Mouse (Mus musculus) MEL (cell line): Measurements from ENCODE around the gene Rad9b. TPM values are rescaled to one million over a fixed set of nuclear protein-coding genes. Genes with fewer than 3 reads are reported as not detected.

ENCODE experiments used
- DNase-seq: peaks from one replicate; pipeline ENCODE4 v3.0.0; 2011; ENCODE audit warnings: low read depth, low spot score
- H3K27ac ChIP-seq: 2 replicates; pipeline ENCODE4 v1.5.1; 2012; ENCODE audit warnings: low read depth, mild to moderate bottlenecking, control low read depth, low read length, moderate library complexity; ENCODE audit not compliant: control insufficient read depth
- H3K27me3 ChIP-seq, 2 experiments: fragments of 150-350 bp in 1 of 2; sonication (generic) in 1 of 2; 2 replicates each; pipeline ENCODE4 v1.6.1; 2012; ENCODE audit warnings: low read length in 2 of 2, mild to moderate bottlenecking in 2 of 2, improper control_type of control experiment in 1 of 2, moderate library complexity in 1 of 2; ENCODE audit not compliant: insufficient read depth in 2 of 2, control insufficient read depth in 1 of 2
- H3K36me3 ChIP-seq, 2 experiments: 2 replicates each; pipeline ENCODE4 v1.6.1; 2012 to 2014; ENCODE audit warnings: low read length in 2 of 2, improper control_type of control experiment in 1 of 2, inconsistent platforms in 1 of 2, mild to moderate bottlenecking in 1 of 2; ENCODE audit not compliant: insufficient read depth in 2 of 2, control insufficient read depth in 1 of 2
- H3K4me1 ChIP-seq, 2 experiments: fragments of 150-350 bp in 1 of 2; sonication (generic) in 1 of 2; 2 replicates each; pipeline ENCODE4 v1.6.1; 2012; ENCODE audit warnings: low read length in 2 of 2, improper control_type of control experiment in 1 of 2, mild to moderate bottlenecking in 1 of 2; ENCODE audit not compliant: insufficient read depth in 2 of 2, control insufficient read depth in 1 of 2
- H3K4me3 ChIP-seq, 2 experiments: fragments of 150-350 bp in 1 of 2; sonication (generic) in 1 of 2; 2 replicates each; pipeline ENCODE4 v1.5.1; 2012; ENCODE audit warnings: low read depth in 2 of 2, low read length in 2 of 2, mild to moderate bottlenecking in 2 of 2, moderate library complexity in 2 of 2, control low read depth in 1 of 2, improper control_type of control experiment in 1 of 2; ENCODE audit not compliant: control insufficient read depth in 1 of 2, insufficient read depth in 1 of 2
- H3K79me2 ChIP-seq: 2 replicates; pipeline ENCODE4 v1.6.1; 2012; ENCODE audit warnings: mild to moderate bottlenecking, low read length, moderate library complexity; ENCODE audit not compliant: control insufficient read depth, poor library complexity, insufficient read depth
- H3K9ac ChIP-seq: 2 replicates; pipeline ENCODE4 v1.6.1; 2012; ENCODE audit warnings: low read depth, mild to moderate bottlenecking, control low read depth, low read length, moderate library complexity; ENCODE audit not compliant: control insufficient read depth, poor library complexity, severe bottlenecking
- H3K9me3 ChIP-seq: fragments of 150-350 bp; sonication (generic); replicated peaks from 2 replicates; pipeline ENCODE4 v1.6.1; 2012; ENCODE audit warnings: mild to moderate bottlenecking, low read length, improper control_type of control experiment, moderate library complexity; ENCODE audit not compliant: insufficient read depth
- BHLHE40 ChIP-seq: IDR thresholded peaks from 2 replicates; pipeline ENCODE4 v1.6.1; 2012; ENCODE audit warnings: low read depth, mild to moderate bottlenecking, inconsistent platforms, low read length, improper control_type of control experiment, borderline replicate concordance
- CHD1 ChIP-seq: IDR thresholded peaks from 2 replicates; pipeline ENCODE4 v1.6.1; 2012; ENCODE audit warnings: low read depth, mild to moderate bottlenecking, inconsistent platforms, low read length, improper control_type of control experiment
- CHD2 ChIP-seq: IDR thresholded peaks from 2 replicates; pipeline ENCODE4 v1.6.1; 2011; ENCODE audit warnings: low read length, improper control_type of control experiment
- CTCF ChIP-seq, 3 experiments: IDR thresholded peaks in 2 of 3; conservative IDR thresholded peaks in 1 of 3; 2 replicates each; pipeline ENCODE4 v1.5.1; 2011 to 2012; ENCODE audit warnings: low read length in 3 of 3, low read depth in 2 of 3, mild to moderate bottlenecking in 2 of 3, improper control_type of control experiment in 1 of 3, inconsistent platforms in 1 of 3, mixed read lengths in 1 of 3, moderate library complexity in 1 of 3; ENCODE audit not compliant: control insufficient read depth in 1 of 3, insufficient read depth in 1 of 3, poor library complexity in 1 of 3, severe bottlenecking in 1 of 3
- ELF1 ChIP-seq: IDR thresholded peaks from 2 replicates; pipeline ENCODE4 v1.6.1; 2014; ENCODE audit warnings: low read depth, mild to moderate bottlenecking, inconsistent platforms, low read length, improper control_type of control experiment, moderate library complexity
- EP300 ChIP-seq, 2 experiments: IDR thresholded peaks; 2 replicates each; pipeline ENCODE4 v1.6.1; 2011; ENCODE audit warnings: improper control_type of control experiment in 2 of 2, low read length in 2 of 2, low read depth in 1 of 2, mild to moderate bottlenecking in 1 of 2
- ETS1 ChIP-seq: IDR thresholded peaks from 2 replicates; pipeline ENCODE4 v1.6.1; 2012; ENCODE audit warnings: low read depth, mild to moderate bottlenecking, inconsistent platforms, low read length, improper control_type of control experiment, moderate library complexity
- GATA1 ChIP-seq: IDR thresholded peaks from 2 replicates; pipeline ENCODE4 v1.6.1; 2011; ENCODE audit warnings: low read depth, low read length, improper control_type of control experiment
- JUND ChIP-seq: IDR thresholded peaks from 2 replicates; pipeline ENCODE4 v1.6.1; 2011; ENCODE audit warnings: low read depth, mild to moderate bottlenecking, improper control_type of control experiment, low read length
- KAT2A ChIP-seq: conservative IDR thresholded peaks from 2 replicates; pipeline ENCODE4 v1.6.1; 2012; ENCODE audit warnings: low read depth, low read length, improper control_type of control experiment, inconsistent platforms
- MAFK ChIP-seq: IDR thresholded peaks from 2 replicates; pipeline ENCODE4 v1.6.1; 2011; ENCODE audit warnings: low read depth, mild to moderate bottlenecking, low read length, improper control_type of control experiment, borderline replicate concordance
- MAX ChIP-seq: IDR thresholded peaks from 2 replicates; pipeline ENCODE4 v1.6.1; 2011; ENCODE audit warnings: low read length, improper control_type of control experiment
- MAZ ChIP-seq: IDR thresholded peaks from 2 replicates; pipeline ENCODE4 v1.6.1; 2012; ENCODE audit warnings: low read depth, mild to moderate bottlenecking, inconsistent platforms, low read length, improper control_type of control experiment
- MEF2A ChIP-seq: IDR thresholded peaks from 2 replicates; pipeline ENCODE4 v1.6.1; 2014; ENCODE audit warnings: low read depth, mild to moderate bottlenecking, inconsistent platforms, low read length, improper control_type of control experiment; ENCODE audit not compliant: poor library complexity, insufficient replicate concordance, severe bottlenecking; ENCODE audit errors: extremely low read depth
- MXI1 ChIP-seq: IDR thresholded peaks from 2 replicates; pipeline ENCODE4 v1.6.1; 2011; ENCODE audit warnings: mild to moderate bottlenecking, low read depth, low read length, improper control_type of control experiment
- MYC ChIP-seq: IDR thresholded peaks from 2 replicates; pipeline ENCODE4 v1.6.1; 2011; ENCODE audit warnings: low read depth, mild to moderate bottlenecking, low read length, improper control_type of control experiment, moderate library complexity
- NELFE ChIP-seq: IDR thresholded peaks from 2 replicates; pipeline ENCODE4 v1.6.1; 2011; ENCODE audit warnings: low read depth, low read length, improper control_type of control experiment
- POLR2A ChIP-seq, 2 experiments: IDR thresholded peaks; 2 replicates each; pipeline ENCODE4 v1.6.1; 2011 to 2012; ENCODE audit warnings: low read length in 2 of 2, mild to moderate bottlenecking in 2 of 2, control low read depth in 1 of 2, improper control_type of control experiment in 1 of 2, low read depth in 1 of 2, moderate library complexity in 1 of 2; ENCODE audit not compliant: control insufficient read depth in 1 of 2, insufficient read depth in 1 of 2, poor library complexity in 1 of 2
- POLR2AphosphoS2 ChIP-seq: IDR thresholded peaks from 2 replicates; pipeline ENCODE4 v1.6.1; 2011; ENCODE audit warnings: low read length, improper control_type of control experiment
- RAD21 ChIP-seq: IDR thresholded peaks from 2 replicates; pipeline ENCODE4 v1.6.1; 2011; ENCODE audit warnings: mild to moderate bottlenecking, low read depth, low read length, improper control_type of control experiment
- RCOR1 ChIP-seq: IDR thresholded peaks from 2 replicates; pipeline ENCODE4 v1.6.1; 2012; ENCODE audit warnings: low read depth, mild to moderate bottlenecking, inconsistent platforms, low read length, improper control_type of control experiment
- SIN3A ChIP-seq: IDR thresholded peaks from 2 replicates; pipeline ENCODE4 v1.6.1; 2012; ENCODE audit warnings: low read length, improper control_type of control experiment, inconsistent platforms
- SMC3 ChIP-seq: IDR thresholded peaks from 2 replicates; pipeline ENCODE4 v1.6.1; 2011; ENCODE audit warnings: low read depth, low read length, improper control_type of control experiment
- TBP ChIP-seq: IDR thresholded peaks from 2 replicates; pipeline ENCODE4 v1.8.0; 2011; ENCODE audit warnings: low read depth, low read length, improper control_type of control experiment
- TCF12 ChIP-seq: IDR thresholded peaks from 2 replicates; pipeline ENCODE4 v1.6.1; 2014; ENCODE audit warnings: low read depth, mild to moderate bottlenecking, inconsistent platforms, low read length, improper control_type of control experiment, moderate library complexity
- UBTF ChIP-seq: IDR thresholded peaks from 2 replicates; pipeline ENCODE4 v1.6.1; 2012; ENCODE audit warnings: low read depth, mild to moderate bottlenecking, inconsistent platforms, low read length, improper control_type of control experiment, moderate library complexity, borderline replicate concordance; ENCODE audit not compliant: insufficient read depth
- USF1 ChIP-seq: IDR thresholded peaks from 2 replicates; pipeline ENCODE4 v1.6.1; 2014; ENCODE audit warnings: low read depth, mild to moderate bottlenecking, inconsistent platforms, low read length, improper control_type of control experiment, moderate library complexity
- USF2 ChIP-seq, 2 experiments: IDR thresholded peaks; 2 replicates each; pipeline ENCODE4 v1.6.1; 2011 to 2012; ENCODE audit warnings: improper control_type of control experiment in 2 of 2, low read length in 2 of 2, borderline replicate concordance in 1 of 2, inconsistent platforms in 1 of 2, low read depth in 1 of 2, mild to moderate bottlenecking in 1 of 2; ENCODE audit not compliant: insufficient read depth in 1 of 2
- ZC3H11A ChIP-seq: IDR thresholded peaks from 2 replicates; pipeline ENCODE4 v1.6.1; 2012; ENCODE audit warnings: low read depth, mild to moderate bottlenecking, inconsistent platforms, low read length, improper control_type of control experiment
- ZKSCAN1 ChIP-seq: IDR thresholded peaks from 2 replicates; pipeline ENCODE4 v1.6.1; 2012; ENCODE audit warnings: low read depth, mild to moderate bottlenecking, inconsistent platforms, low read length, improper control_type of control experiment, moderate library complexity
- ZNF384 ChIP-seq: IDR thresholded peaks from 2 replicates; pipeline ENCODE4 v1.6.1; 2012; ENCODE audit warnings: low read depth, mild to moderate bottlenecking, inconsistent platforms, low read length, improper control_type of control experiment
- polyA plus RNA-seq, 2 experiments: library from polyadenylated mRNA; stranded (reverse) in 1 of 2; unstranded in 1 of 2; fragments of >175 nt in 1 of 2; fragments of >200 nt in 1 of 2; gene quantifications; 2 replicates each; pipeline versions ENCODE4 v1.2.1 to v1.2.4; 2012; ENCODE audit warnings: low replicate concordance in 2 of 2, low read depth in 1 of 2; ENCODE audit not compliant: insufficient read length in 2 of 2, insufficient read depth in 1 of 2, missing spikeins in 1 of 2
- total RNA-seq: library from RNA; depleted of rRNA; stranded (reverse); fragments of 300-350 nt; gene quantifications from 2 replicates; pipeline ENCODE4 v1.2.3, GENCODE M21; 2012

The Rad9b gene
- total and polyA plus RNA-seq, 3 experiments = 9.1 to 11.1 TPM; not detected in 1

- Histone ChIP-seq H3K36me3 (peaks cover 7 to 11% of the 10 kb centered on the region in 2 experiments; a peak in 3 of 4 replicates), H3K27ac (peak overlapping the region; percentile 87), H3K4me1 (peaks cover 0 to 3% of the 10 kb centered on the region in 2 experiments; a peak in 1 of 4 replicates), H3K9ac (peak overlapping the region; percentile 84), H3K79me2 (peaks cover 27% of the 10 kb centered on the region), H3K27me3 (no peaks in the 10 kb centered on the region), H3K4me3 (peak overlapping the region; percentile 81 to 95), H3K9me3 (no peaks in the 10 kb centered on the region)
- no peak for DNase-seq
- TF ChIP-seq TCF12 (no peak), CHD1 (0 out of 2 replicates have a peak, but pooled peaks have one; percentile 81)
These were observed 18.8 kb upstream of the Rad9b start for GRCm38 (mm10) chr5:122372878-122373277.

DNA sequence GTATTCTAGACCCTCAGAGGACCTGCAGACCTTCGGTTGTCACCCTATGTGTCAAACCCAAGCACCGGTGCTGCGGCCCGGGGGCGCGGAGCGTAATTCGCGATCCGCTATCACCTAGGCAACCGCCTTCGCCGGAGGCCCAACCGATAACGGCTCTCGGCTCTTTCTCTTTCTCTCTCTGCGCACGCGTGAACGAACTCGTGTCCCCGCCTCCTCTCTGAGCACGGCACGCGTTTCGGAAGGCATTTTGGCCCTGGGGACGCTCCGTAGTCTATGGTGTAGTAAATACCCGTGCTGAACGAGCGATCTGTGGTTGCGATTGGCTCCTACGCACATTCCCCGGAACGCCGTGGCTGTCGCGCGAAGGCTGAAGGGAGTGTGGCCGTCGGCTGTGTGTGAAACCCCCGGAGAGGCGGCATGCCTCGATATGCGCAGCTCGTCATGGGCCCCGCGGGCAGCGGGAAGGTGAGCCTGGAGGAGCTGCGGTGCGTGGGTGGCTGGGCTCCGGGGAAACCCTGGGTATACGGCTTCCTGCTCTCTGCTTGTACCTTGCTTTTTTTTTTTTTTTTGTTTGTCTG is 18.2 kb upstream of the Rad9b start, which contains the start of gene Fam216a:
Gene Fam216a, minus strand, starts transcription at position 173 of the 578 bp plus-strand sequence.
- Histone ChIP-seq H3K79me2 (peaks cover 27% of the 10 kb centered on the region), H3K36me3 (peaks cover 8 to 11% of the 10 kb centered on the region in 2 experiments)
- peak; percentile 100 for DNase-seq
- TF ChIP-seq ZNF384 (peak; percentile 81), MEF2A (no peak), MAFK (no peak), NELFE (peak; percentile 86), EP300 (IDR thresholded peaks at IDR 0.05; ENCODE audit: low read depth in 1 of 2, low read length in 2 of 2) (peak in 1 of 2 experiments; percentile 60; a peak in 1 of 4 replicates), MXI1 (peak; percentile 96), UBTF (no peak), KAT2A (peak; percentile 76), SMC3 (no peak), MAX (peak; percentile 92), JUND (no peak), CHD2 (peak; percentile 68; the same call in 1 of the 2 replicates), POLR2A (IDR thresholded peaks at IDR 0.05; ENCODE audit: control insufficient read depth in 1 of 2, insufficient read depth in 1 of 2, low read depth in 1 of 2, low read length in 2 of 2, poor library complexity in 1 of 2) (peak; percentile 80 to 86), POLR2AphosphoS2 (peak; percentile 93), MYC (peak; percentile 96), ZC3H11A (no peak), ETS1 (peak; percentile 78), RAD21 (no peak), ELF1 (peak; percentile 88), USF1 (peak; percentile 67; the same call in 1 of the 2 replicates), ZKSCAN1 (no peak), BHLHE40 (peak; percentile 95), MAZ (peak; percentile 44; the same call in 1 of the 2 replicates), RCOR1 (no peak), USF2 (IDR thresholded peaks at IDR 0.05; ENCODE audit: borderline replicate concordance in 1 of 2, insufficient read depth in 1 of 2, low read depth in 1 of 2, low read length in 2 of 2) (no peak), CTCF (IDR thresholded peaks at IDR 0.05 in 2 of 3, conservative IDR thresholded peaks at IDR 0.05 in 1 of 3; ENCODE audit: control insufficient read depth in 1 of 3, insufficient read depth in 1 of 3, low read depth in 2 of 3, low read length in 3 of 3, poor library complexity in 1 of 3, severe bottlenecking in 1 of 3) (no peak), SIN3A (peak; percentile 99), GATA1 (peak; percentile 57; the same call in 1 of the 2 replicates), TBP (peak; percentile 73)

More for the DNA sequence above, 18.2 kb upstream of the Rad9b start, which contains the start of gene Fam216a:
- Histone ChIP-seq H3K9me3 (no peaks in the 10 kb centered on the region), H3K4me1 (peaks cover 0 to 3% of the 10 kb centered on the region in 2 experiments; a peak in 1 of 4 replicates), H3K27ac (peak within 1 kb of the TSS; percentile 91), H3K4me3 (peak within 1 kb of the TSS; percentile 81 to 95), H3K27me3 (no peaks in the 10 kb centered on the region), H3K9ac (peak within 1 kb of the TSS; percentile 96)
